In genomic region chr7:27156005-27156404, GRCm38 (mm10) we compare ENCODE assay signal across 40 mouse cellular contexts. TPM values are rescaled to one million over a fixed set of nuclear protein-coding genes. Genes with fewer than 3 reads are reported as not detected.
DNase-seq lines count a peak whose midpoint lies in the region; ATAC-seq lines count a peak whose summit lies in the region.
"Had no signal": no experiment of that assay in that cellular context is flagged by ENCODE, and none has a peak within 500 bp of the region (broad histone marks: within the 10 kb centered on the region; RNA-seq: fewer than 3 reads in every experiment).

No protein-coding gene starts in this region.

- no peaks in the 10 kb centered on the region for H3K9me3 ChIP-seq in hindbrain, embryonic 13.5 days
- H3K9me3 ChIP-seq: forebrain, embryonic 12.5 days; liver, embryonic 12.5 days; neural tube, embryonic 12.5 days had no signal

- peaks cover 31% of the 10 kb centered on the region for H3K36me3 ChIP-seq in hindbrain, embryonic 13.5 days

- no peak overlapping the region for H3K27ac ChIP-seq in hindbrain, embryonic 13.5 days
- H3K27ac ChIP-seq: forebrain, embryonic 12.5 days; hindbrain, embryonic 14.5 days; liver, embryonic 12.5 days; neural tube, embryonic 12.5 days had no signal

- WGBS in hindbrain, embryonic 13.5 days = 84% methylated on average over 13 of the region's 13 CpGs

- H3K27me3 ChIP-seq in hindbrain, embryonic 13.5 days = no peaks in the 10 kb centered on the region
- H3K27me3 ChIP-seq: forebrain, embryonic 12.5 days; heart, embryonic 12.5 days; liver, embryonic 12.5 days; neural tube, embryonic 12.5 days; Patski had no signal

- peak; percentile 28 for DNase-seq in cerebellum, adult 9-11 months
- no peak for DNase-seq in cerebellum, adult 9-10 months
- DNase-seq in layer of hippocampus, adult 11-12 months (ENCODE audit: low spot score) = peak; percentile 56
- DNase-seq in layer of hippocampus, postnatal 36 days = no peak
- DNase-seq in right cerebral cortex, adult 18-20 months = peak; percentile 80
- no peak for DNase-seq in right cerebral cortex, postnatal 14 days
- DNase-seq: adrenal gland, postnatal 14 days; gastrocnemius, postnatal 25 days; heart, adult 18-20 months; heart, postnatal 4 days; kidney, adult 9 months; kidney, postnatal 10 days; liver, postnatal 0 days; lung, postnatal 36 days; spleen, adult 18-20 months; thymus, adult 18-20 months; thymus, postnatal 25 days had no signal

- ATAC-seq in hindbrain, embryonic 13.5 days (ENCODE audit: low FRiP score) = no peak
- ATAC-seq: intestine, postnatal 0 days; liver, embryonic 12.5 days; liver, postnatal 0 days; Patski had no signal

- no peak overlapping the region for H3K4me2 ChIP-seq in hindbrain, embryonic 13.5 days
- H3K4me2 ChIP-seq: forebrain, embryonic 12.5 days; heart, embryonic 12.5 days; hindbrain, embryonic 14.5 days; liver, embryonic 12.5 days; midbrain, embryonic 11.5 days; neural tube, embryonic 12.5 days had no signal

- no peak overlapping the region for H3K4me3 ChIP-seq in hindbrain, embryonic 13.5 days
- H3K4me3 ChIP-seq: erythroblast, embryonic 14.5 days; forebrain, embryonic 12.5 days; heart, embryonic 12.5 days; liver, embryonic 12.5 days; myocyte; neural tube, embryonic 12.5 days had no signal

- H3K4me1 ChIP-seq in hindbrain, embryonic 13.5 days (replicated peaks) = peaks cover 16% of the 10 kb centered on the region

- H3K9ac ChIP-seq in hindbrain, embryonic 13.5 days = no peak overlapping the region
- H3K9ac ChIP-seq: forebrain, embryonic 12.5 days; heart, embryonic 12.5 days; hindbrain, embryonic 14.5 days; liver, embryonic 12.5 days; liver, postnatal 0 days; neural tube, embryonic 12.5 days had no signal

RNA-seq across cellular contexts. Expression of gene Cyp2t4, which starts 2.5 kb away (rescaled TPM):
- total RNA-seq in layer of hippocampus, postnatal 36 days (2021) = not detected
- 0.17 and 0.19 TPM in 2 replicates for polyA plus RNA-seq in hindbrain, embryonic 13.5 days (2015; fragmentation: Nextera tagmentation; extraction: Ambion mirVana)
- total RNA-seq: adrenal gland, postnatal 14 days; common myeloid progenitor, adult 5-6 weeks; gastrocnemius, adult 18-20 months; gastrocnemius, postnatal 25 days; heart, adult 18-20 months; heart, postnatal 4 days; left cerebral cortex, postnatal 25 days; megakaryocyte, adult 5-6 weeks; MEL; midbrain, postnatal 0 days had no signal
- polyA plus RNA-seq: cerebellum, adult 2 months; erythroblast, embryonic 14.5 days; heart, embryonic 12.5 days; heart, postnatal 0 days; intestine, postnatal 0 days; large intestine, adult 2 months; limb, embryonic 14.5 days; liver, embryonic 12.5 days; liver, postnatal 0 days had no signal

RNA-seq across cellular contexts. Expression of gene Egln2, which starts 10.6 kb away (rescaled TPM):
- 100 to 1,000 TPM; 102 to 108 TPM for total RNA-seq in layer of hippocampus, postnatal 36 days (2021)
- polyA plus RNA-seq in hindbrain, embryonic 13.5 days (2015; fragmentation: Nextera tagmentation; extraction: Ambion mirVana) = 89.9 and 92.1 TPM in 2 replicates

RNA-seq across cellular contexts. Expression of gene Rab4b, which starts 22.7 kb away (rescaled TPM):
- 10 to 100 TPM; 93.5 to 98.7 TPM for total RNA-seq in layer of hippocampus, postnatal 36 days (2021)
- 119 and 123 TPM in 2 replicates for polyA plus RNA-seq in hindbrain, embryonic 13.5 days (2015; fragmentation: Nextera tagmentation; extraction: Ambion mirVana)

RNA-seq across cellular contexts. Expression of gene Gm21983, which starts 24.9 kb away (rescaled TPM):
- not detected for total RNA-seq in layer of hippocampus, postnatal 36 days (2021)
- 1.2 TPM in 1 of 2 replicates, not detected in the other for polyA plus RNA-seq in hindbrain, embryonic 13.5 days (2015; fragmentation: Nextera tagmentation; extraction: Ambion mirVana)
- total RNA-seq: adrenal gland, postnatal 14 days; common myeloid progenitor, adult 5-6 weeks; gastrocnemius, postnatal 25 days; heart, adult 18-20 months; heart, postnatal 4 days; left cerebral cortex, postnatal 25 days; megakaryocyte, adult 5-6 weeks; MEL; midbrain, postnatal 0 days had no signal
- polyA plus RNA-seq: cerebellum, adult 2 months; embryonic facial prominence, embryonic 14.5 days; erythroblast, embryonic 14.5 days; forebrain, embryonic 12.5 days; heart, postnatal 0 days; hindbrain, embryonic 14.5 days; intestine, postnatal 0 days; large intestine, adult 2 months; liver, embryonic 12.5 days; liver, postnatal 0 days; midbrain, embryonic 11.5 days; midbrain, postnatal 0 days; myocyte; Patski; stomach, embryonic 16.5 days had no signal

RNA-seq across cellular contexts. Expression of gene Mia, which starts 25.0 kb away (rescaled TPM):
- total RNA-seq in layer of hippocampus, postnatal 36 days (2021) = 1 to 10 TPM; 1.8 to 2.0 TPM
- polyA plus RNA-seq in hindbrain, embryonic 13.5 days (2015; fragmentation: Nextera tagmentation; extraction: Ambion mirVana) = 10.8 and 11.3 TPM in 2 replicates
- total RNA-seq: gastrocnemius, adult 18-20 months; gastrocnemius, postnatal 25 days; heart, postnatal 4 days; megakaryocyte, adult 5-6 weeks had no signal
- polyA plus RNA-seq: erythroblast, embryonic 14.5 days; heart, embryonic 12.5 days; intestine, postnatal 0 days; Patski had no signal

Comparison
In these comparisons a context has a peak if more than half of its experiments do, and no peak if none do; other contexts are left out.
1. DNase-seq: peak in cerebellum, adult 9-11 months (single experiment), layer of hippocampus, adult 11-12 months (single experiment) and right cerebral cortex, adult 18-20 months (single experiment); none in cerebellum, adult 9-10 months (single experiment), layer of hippocampus, postnatal 36 days (0 of 2) and right cerebral cortex, postnatal 14 days (single experiment).